Mouse (Mus musculus): ENCODE measurements around the gene Glp2r. TPM values are rescaled to one million over a fixed set of nuclear protein-coding genes. Genes with fewer than 3 reads are reported as not detected.

Glp2r gene
- total RNA-seq (2022) = 1 to 10 TPM; 1.7 to 2.2 (median 1.8) TPM

DNA sequence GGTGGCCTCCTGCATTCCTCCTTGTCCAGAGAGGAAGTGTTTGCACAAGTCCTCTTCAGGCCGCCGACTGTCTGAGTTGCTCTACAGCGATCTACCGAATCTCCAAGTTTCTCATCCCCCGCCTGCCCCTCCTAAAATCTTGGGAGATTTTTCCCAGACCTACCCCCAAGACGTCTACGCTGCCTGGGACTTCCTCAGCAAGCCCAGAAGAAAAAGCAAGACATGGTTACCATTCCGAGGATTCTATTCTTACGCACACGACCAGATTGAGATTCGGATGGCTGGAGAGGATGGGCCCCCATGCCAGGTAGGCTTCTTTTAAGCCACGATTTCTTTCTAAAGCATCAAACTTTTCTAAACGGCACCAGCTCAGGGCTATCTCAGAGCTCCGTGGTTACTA lies at the start of gene Glp2r:
Gene Glp2r (minus strand): TSS at position 101 of the 400 bp plus-strand sequence.
- no peak for DNase-seq (ENCODE audit: low spot score in 2 of 2)

DNA sequence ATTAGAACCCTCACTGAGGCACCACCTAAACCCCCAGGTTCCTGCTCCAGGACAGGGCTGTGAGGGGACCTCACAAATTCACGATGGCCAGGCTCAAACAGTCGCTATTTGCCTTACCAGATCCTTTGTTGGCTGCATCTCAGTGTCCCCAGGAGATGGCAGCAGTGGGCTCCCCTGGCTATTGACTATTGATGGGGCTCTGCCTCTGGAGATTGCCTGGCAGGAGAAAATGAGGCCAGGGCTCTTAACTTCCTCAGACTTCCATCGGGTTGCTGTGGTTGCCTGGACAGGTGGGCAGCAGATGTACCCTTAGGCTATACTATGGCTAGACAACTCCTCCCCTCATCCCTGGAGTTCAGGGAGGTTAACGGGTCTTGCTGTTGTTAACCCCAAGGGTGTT lies 49.3 kb upstream of the Glp2r start:
- peak in 1 of 2 experiments; percentile 30 for DNase-seq (ENCODE audit: low spot score in 2 of 2)

DNA sequence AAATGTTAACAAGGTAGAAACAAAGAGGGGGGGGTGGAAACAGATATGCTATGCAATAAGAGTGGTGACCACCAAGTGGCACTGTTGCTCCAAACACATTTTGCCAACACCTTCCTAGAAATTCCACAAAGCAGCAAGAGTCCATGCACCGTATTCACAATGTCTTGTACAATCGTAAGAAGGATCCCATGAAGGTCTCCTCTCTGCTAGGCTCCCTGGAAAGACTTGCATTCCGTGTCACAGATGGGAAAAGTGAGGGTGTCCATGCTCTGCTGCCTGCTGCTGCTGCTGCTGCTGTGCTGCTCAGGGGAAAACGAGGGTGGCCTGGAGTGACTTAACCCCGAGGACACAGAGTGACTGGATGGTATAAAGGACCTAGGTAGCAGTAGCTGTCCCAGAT lies 48.7 kb upstream of the Glp2r start:
- DNase-seq (ENCODE audit: low spot score in 2 of 2) = peak in 1 of 2 experiments; percentile 28

DNA sequence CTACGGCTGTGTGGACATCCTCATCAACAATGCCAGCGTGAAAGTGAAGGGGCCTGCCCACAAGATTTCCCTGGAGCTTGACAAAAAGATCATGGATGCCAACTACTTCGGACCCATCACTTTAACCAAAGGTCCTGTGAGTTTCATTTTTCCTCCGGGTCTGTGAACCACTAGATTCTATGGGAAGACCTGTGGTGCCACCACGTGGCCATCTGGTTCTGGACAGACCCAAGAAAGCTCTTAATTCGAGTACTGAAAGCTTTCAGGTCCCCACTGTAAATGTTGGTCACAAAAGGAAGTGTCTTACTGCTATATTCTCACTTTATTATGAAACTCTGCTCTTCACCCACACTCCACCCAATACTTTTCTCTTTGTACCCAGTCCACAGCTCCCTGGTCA lies 40.6 kb upstream of the Glp2r start:
- DNase-seq (ENCODE audit: low spot score in 2 of 2) = no peak

DNA sequence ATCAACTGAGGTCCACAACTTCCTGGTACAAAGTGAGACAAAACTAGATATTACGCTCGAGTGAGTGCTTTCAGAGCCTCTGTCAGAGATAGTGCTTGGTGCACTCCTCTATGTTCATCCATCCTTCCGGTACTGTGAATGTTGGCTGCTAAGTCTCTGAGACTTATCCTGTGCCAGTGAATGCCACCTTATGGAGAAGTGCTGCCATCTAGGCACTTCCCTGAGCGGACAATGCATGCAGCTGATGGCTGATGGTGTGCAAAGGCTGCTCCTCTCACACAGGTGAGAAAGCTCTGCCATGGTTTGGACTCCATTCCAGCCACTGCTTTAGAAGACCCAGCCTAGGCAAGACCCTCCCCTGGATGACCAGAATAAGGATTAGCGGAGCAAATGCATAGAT lies 37.1 kb upstream of the Glp2r start:
- no peak for DNase-seq (ENCODE audit: low spot score in 2 of 2)

DNA sequence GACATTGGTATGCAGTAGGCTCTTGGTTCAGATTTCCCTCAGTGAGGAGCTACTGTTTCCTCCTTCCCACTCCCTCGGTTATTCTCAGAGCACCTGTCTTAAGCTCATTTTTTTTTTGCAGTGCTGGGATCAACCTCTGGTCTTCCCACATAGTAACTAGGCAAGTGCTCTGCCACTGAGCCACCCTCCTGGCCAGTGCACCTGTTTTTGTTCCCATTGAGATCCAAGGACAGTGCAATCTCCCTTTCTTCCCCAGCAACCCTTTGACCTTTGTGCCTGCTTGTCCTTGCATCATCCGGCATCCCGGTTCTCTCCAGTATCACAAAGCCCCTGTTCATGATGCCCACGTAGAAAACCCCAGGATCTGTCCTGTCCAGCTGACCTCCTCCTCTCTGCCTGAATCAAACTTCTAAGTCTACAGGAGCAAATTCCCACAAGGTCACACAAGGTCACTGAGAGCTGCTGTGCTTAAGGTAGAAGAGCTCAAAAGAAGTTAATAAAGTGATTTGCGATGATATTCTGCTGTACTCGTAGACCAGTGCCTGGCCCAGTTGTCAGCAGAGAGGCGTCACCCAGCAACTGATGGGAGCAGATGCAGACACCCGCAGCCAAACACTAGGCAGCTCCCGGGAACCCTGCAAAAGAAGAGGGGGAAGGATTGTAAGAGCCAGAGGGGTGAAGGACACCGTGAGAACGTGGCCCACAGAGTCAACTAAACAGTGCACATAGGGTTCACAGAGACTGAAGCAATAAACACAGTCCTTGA lies 36.1 kb upstream of the Glp2r start:
- no peak for DNase-seq (ENCODE audit: low spot score in 2 of 2)

DNA sequence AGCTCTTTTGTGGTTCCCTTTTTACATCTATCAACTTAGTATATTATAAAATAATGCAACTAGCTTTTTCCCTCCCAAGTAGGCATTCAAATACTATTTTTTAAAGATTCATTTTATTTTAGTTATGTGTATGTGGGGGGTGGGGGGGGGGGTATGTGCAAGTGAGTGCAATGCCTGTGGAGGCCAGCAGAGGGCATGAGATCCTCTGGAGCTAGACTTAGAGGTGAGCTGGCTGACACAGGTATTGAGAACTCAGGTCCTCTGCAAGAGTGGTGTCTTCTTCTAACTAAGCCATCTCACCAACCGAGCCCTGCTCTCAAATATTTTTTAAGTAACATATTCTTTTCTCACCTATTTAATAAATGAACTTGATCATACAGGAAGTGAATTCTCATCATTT lies 34.6 kb upstream of the Glp2r start:
- DNase-seq (ENCODE audit: low spot score in 2 of 2) = no peak

DNA sequence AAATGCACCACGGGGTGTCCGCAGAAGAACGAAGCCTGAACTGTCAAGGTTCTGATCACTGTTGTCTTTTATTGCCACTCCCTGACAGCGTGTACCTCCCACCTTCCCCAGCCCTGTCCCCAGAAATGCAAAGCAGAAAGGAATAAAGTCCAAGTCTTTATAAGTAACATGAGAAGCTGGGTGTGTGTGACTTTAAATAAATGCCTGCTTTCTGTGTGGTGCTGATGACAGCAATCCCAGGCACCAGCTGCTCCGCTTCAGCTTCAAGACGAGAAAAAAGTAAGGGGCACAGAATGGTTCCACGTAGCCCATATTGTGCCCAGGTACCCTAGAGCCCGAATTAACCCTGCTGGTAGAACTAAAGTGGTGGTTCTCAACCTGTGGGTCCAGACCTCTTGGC lies 30.2 kb upstream of the Glp2r start:
- DNase-seq (ENCODE audit: low spot score in 2 of 2) = no peak

DNA sequence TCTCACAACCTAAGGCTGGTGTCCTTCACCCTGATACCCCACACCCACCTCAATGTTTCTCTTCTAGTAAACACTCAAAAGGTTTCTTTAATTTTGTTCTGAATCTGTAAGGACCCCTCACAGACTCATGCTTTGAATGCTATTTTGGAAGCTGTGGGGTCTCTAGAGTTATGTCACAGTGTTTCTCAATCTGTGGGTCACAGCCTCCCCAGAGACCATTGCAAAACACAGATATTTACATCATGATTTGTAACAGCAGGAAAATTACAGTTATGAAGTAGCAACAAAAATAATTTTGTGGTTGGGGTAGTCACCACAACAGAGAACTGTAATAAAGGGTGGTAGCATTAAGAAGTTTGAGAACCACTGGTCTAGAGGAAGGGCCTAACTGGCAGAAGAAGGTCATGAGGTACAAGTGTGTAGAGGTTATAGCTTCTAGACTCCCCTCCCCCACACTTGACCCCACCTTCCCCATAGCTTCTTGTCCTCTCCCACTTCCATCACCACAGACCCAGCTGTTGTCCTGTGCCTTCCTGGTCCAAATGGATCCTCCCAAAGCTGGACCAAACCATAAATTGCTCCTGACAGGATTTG lies 29.3 kb upstream of the Glp2r start:
- no peak for DNase-seq (ENCODE audit: low spot score in 2 of 2)

DNA sequence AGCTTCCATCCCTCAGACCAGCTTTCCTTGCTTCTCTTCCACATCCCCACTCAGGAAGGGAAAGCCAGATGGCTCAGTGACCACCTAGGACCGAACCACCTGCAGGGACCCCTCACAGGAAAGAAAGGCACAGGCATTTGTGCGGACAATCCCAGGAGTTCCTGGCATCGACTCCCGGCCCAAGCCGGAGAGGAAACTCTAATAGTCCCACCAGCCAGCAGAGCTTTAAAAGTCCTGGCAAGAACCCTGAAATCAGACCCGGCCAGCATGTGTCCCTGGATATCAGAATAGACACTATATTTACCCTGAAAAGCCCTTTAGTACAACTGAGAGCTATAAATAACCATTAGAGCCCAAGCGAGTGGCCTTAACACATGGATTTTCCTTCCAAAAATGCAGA lies 27.0 kb upstream of the Glp2r start, which contains the start of gene Dhrs7c:
Gene Dhrs7c (plus strand): TSS at position 257 of the 400 bp plus-strand sequence.
- no peak for DNase-seq (ENCODE audit: low spot score in 2 of 2)

DNA sequence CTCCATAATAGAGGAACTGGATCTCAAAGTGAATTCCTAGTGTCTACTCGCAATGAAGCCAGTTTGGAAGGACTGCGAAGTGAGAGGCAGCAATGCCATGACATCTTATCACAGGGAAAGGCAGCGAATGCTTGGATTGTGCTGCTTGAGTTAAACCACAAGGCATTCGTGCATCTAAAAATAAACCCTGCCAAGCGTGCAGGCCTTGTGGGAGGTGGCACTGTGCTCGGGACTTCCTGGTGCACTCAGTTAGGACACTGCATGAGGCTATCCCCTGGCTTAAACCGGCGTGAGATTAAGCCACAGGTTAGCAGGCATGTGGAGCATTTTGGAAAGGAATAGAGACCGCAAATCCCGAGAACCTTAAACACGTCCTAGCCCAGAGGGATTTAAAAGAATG lies 19.2 kb upstream of the Glp2r start:
- DNase-seq (ENCODE audit: low spot score in 2 of 2) = no peak

DNA sequence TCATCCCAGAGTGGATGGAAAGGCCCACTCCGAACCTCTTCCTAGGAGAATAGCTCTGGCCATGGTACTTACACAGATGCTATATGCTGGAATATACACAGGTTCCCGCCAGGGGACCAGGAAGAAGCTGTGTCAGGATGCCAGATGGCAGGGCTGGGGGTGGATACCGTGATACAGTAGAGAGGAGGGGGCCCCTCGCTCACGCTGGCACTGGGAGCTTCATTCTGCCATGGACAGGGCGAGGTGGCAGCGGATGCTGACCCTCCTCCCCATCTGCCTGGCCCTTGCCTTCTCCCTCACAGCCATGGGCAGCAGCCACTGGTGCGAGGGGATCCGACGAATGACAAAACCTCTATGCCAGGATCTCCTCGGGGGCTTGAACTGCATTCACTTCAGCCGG lies 3.4 kb upstream of the Glp2r start, which contains the start of gene Gsg1l2:
Gene Gsg1l2 (plus strand): TSS at position 230 of the 400 bp plus-strand sequence.
- no peak for DNase-seq (ENCODE audit: low spot score in 2 of 2)

DNA sequence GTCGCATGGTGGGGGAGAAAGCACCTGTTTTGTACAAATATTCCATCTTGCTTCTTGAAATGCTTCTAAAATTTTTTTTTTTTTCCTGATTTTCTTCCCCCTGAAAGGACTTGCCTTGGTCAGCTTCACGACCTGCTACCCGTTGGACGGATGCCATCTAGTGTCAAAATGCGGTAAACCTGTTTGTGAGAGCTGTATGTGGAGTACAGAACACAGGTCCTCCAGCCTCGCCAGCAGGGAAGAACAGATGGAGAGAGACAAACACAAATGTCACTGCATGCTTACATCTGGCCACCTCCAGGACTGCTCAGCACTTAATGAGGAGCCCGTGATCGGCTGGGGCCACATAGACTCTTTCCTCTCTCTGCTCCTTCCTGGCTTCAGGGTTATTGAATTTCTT lies 1.6 kb upstream of the Glp2r start:
- DNase-seq (ENCODE audit: low spot score in 2 of 2) = peak; percentile 61 to 72

DNA sequence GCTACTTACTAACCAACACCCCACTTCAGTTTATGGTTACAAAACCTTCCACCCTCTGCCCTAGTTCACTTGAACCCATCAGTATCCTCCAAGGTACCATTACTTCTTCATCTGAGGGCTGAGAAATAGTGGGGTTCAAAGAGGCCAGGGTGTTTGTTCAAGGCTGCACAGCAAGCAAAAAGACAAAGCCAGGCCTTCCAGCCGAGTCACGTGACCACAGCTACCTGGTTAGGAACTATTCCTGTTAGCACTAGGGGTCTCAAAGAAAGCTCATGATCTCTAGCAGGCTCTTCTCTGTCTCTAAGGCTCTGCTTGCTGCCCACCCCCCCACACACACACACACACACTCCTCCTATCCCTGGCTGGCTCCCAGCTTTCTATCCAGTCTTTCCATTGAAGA lies 738 bp upstream of the Glp2r start:
- DNase-seq (ENCODE audit: low spot score in 2 of 2) = no peak

DNA sequence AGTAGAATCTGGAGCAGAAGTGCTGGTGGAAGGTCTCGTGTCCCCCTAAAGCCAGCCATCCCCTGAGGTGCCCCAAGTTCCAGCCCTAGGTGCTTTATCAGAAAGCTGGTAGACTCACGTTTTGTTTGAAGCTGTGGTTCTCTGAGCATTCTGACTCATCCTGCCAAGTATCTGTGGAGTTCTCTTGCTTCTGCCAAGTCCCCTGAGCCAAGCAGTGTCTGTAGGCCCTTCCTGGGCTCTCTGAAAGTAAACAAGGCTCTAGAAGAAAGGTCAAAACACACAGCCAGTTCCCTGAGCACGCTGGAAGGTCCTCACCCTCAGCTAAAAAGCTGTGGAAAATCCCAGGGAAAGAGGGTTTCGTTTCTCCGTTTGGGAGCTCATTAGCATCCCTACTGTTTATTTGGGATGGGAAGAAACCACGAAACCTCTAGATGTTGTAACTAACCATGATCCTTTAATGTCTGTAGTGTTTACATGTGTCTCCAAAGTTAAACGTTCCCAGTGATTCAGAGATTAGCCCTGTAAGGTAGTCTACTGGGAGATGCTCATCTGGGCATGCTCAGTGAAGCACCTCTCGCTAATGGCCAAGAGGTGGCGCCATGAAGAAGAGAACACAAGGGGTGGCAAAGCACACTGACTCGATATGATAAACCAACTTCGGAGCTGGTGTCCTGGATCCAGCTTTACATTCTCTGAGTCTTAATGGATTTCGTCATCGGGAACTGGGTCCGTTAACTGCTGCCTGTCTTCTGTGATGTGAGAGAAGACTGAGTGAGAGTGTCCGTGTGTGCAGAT lies 13.4 kb downstream of the Glp2r start:
- DNase-seq (ENCODE audit: low spot score in 2 of 2) = no peak

DNA sequence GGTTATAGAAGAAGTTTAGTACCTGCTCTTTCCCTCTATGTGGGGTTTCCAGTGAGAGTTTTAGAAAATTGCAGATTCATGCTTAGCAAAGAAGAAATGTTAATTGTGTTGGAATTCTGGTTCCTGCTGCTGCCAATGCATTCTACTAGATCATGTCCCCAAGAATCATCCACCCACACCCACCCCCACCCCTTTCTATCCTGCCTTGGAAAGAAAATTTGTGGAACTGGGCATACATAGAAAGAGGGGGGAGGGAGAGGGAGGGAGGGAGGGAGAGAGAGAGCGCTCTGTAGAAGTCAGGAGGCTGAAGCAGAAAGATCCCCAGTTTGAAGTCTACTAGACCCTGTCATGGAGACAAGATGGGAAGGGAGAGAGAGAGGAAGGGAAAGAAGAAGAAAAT lies 14.7 kb downstream of the Glp2r start:
- DNase-seq (ENCODE audit: low spot score in 2 of 2) = no peak

DNA sequence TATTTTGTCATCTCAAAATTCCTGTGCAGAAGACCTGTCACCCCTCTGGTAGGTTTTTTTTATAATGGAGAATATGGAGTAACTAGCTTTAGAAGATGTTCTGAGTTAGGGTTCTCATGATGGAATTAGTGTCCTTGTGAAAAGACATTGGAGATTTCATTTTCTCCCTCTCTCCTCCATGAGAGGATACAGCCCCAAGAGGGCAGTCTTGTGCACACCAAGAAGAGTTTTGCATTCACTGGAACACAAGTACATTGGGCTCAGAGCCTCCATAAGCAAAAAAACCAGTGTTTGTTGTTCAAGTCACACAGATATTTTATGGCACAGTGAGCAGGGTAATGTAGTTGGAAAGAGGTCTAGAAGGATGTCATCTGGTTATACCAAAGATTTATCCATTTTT lies 29.4 kb downstream of the Glp2r start:
- no peak for DNase-seq (ENCODE audit: low spot score in 2 of 2)

DNA sequence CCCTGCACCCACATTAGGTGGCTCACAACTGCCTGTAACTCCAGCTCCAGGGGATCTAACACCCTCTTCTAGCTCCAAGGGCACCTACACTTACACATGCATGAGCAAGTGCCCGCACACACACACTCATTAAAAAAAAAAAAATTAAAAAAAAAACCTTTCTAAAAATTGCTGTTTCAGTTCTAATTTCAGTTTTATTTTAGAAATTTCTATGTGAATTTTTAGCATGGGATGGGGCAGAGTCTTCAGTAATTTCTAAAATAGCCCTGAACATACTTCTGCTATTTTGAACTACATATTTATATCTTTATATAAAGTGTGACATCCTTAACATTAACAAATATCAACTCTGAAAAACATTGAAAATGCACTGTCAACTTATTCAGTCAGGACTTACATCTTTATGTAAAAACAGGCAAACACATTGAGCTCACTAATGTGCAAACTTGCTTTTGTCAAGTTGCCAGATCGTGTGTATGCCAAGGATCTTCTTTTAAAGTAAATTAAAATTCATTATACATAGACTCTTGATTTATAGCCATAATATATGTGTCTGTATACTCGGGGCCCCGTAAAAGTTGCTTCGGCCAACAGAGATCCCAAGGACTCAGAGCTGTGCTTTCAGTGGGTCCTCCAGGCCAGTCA lies 32.0 kb downstream of the Glp2r start:
- no peak for DNase-seq (ENCODE audit: low spot score in 2 of 2)

DNA sequence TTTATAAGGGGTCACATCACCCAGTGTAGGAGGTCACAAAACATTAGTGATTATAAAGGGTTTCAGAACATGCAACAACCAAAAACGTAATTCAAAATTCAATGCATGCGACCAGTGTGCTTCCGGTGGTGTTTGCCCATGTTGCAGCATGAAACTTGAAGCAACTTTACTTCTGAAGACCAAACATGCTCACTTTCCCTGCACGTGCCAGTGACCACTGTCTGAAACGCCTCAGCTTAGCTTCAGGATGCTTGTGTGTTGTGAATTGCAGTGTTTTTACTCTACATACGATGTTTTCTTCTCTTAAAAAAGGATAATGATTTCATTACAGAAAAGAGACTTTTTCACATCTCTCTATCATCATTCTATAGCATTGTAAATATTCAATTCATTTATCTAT lies 32.6 kb downstream of the Glp2r start:
- DNase-seq (ENCODE audit: low spot score in 2 of 2) = no peak

DNA sequence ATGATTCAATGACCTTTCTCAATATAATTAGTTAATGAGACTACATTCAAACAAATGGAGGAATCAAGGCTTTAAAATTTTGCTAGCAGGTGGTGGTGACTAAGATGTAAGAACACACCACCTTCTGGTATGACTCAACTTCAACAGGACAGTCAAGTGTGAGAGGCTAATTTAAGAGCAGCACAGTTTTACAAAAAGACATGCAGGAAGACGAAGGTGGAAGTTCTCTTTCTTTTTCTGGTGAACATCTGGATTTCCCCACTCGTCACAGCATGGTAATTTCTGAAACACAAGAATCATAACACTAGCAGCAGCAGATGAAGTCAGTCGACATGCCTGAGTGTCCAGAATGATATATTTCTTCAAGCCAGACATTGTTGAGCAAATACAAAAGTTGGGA lies 36.4 kb downstream of the Glp2r start:
- no peak for DNase-seq (ENCODE audit: low spot score in 2 of 2)

DNA sequence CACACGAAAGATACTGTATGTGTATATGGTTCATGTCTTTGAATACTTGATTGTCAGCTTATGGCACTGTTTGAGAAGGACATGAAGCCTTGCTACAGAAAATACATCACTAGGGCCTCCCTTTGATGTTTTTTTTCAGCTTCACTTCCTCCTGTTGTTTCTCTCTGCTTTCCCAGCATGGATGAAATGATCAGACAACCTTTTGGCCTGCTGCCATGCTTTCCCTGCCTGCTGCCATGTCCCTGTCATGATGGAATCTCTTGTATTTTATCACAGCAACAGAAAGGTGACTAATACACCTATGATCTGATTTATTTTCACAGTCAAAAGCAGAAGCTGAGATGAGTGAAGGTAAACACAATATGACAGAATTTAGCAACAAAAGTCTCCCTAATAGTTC lies 37.2 kb downstream of the Glp2r start:
- no peak for DNase-seq (ENCODE audit: low spot score in 2 of 2)

DNA sequence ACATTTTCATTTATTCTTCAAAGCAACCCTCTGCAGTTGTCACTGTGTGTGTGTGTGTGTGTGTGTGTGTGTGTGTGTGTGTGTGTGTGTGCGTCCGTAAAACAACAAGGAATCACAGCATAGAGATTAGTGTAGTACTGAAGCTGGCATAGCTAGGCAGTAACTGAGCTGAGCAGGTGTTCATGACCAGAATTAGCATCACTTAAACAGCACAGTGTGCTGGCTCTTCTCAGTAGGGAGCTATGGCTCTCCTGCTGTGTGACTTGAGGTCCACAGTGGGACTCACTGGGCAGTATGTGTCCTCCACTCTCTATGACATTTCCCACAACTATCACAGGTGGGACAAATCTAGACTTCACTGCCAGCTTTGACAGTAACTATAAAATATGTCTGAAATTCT lies 39.9 kb downstream of the Glp2r start:
- DNase-seq (ENCODE audit: low spot score in 2 of 2) = no peak
